Mouse (Mus musculus): ENCODE results near the gene Manba.

GRCm38 (mm10) chr3:135513270-135513669 is 27.9 kb downstream of the Manba start:
- TF ChIP-seq GATA1 (IDR thresholded peaks at IDR 0.05; ENCODE audit: borderline replicate concordance, low read length) (no peak), FLI1 (IDR thresholded peaks at IDR 0.05; ENCODE audit: low read length) (no peak)

Data from megakaryocyte, embryonic 14.5 days (primary cell).